Mouse (Mus musculus) lung, postnatal 25 days (tissue): Measurements from ENCODE around the gene Pafah1b2.

Experiments used
- DNase-seq: peaks from one replicate; pipeline ENCODE4 v3.0.0; 2022; ENCODE audit warnings: low spot score

The Pafah1b2 gene

GRCm38 (mm10) chr9:45980611-45981010 is 31.9 kb downstream of the Pafah1b2 start:
- no peak for DNase-seq

GRCm38 (mm10) chr9:45979778-45980177 is 32.7 kb downstream of the Pafah1b2 start:
- DNase-seq: no peak

GRCm38 (mm10) chr9:45976884-45977283 is 35.6 kb downstream of the Pafah1b2 start:
- peak; percentile 12 for DNase-seq

- DNase-seq: no peak
These were observed 48.9 kb downstream of the Pafah1b2 start for GRCm38 (mm10) chr9:45963577-45963976.

GRCm38 (mm10) chr9:45961855-45962254 is 50.6 kb downstream of the Pafah1b2 start:
- DNase-seq: peak; percentile 38

- peak; percentile 57 for DNase-seq
These were observed 52.8 kb downstream of the Pafah1b2 start for GRCm38 (mm10) chr9:45959661-45960060.

- no peak for DNase-seq
These were observed 53.6 kb downstream of the Pafah1b2 start for GRCm38 (mm10) chr9:45958851-45959250.

GRCm38 (mm10) chr9:45958023-45958670 is 54.3 kb downstream of the Pafah1b2 start:
- no peak for DNase-seq

GRCm38 (mm10) chr9:45955107-45955963 is 57.2 kb downstream of the Pafah1b2 start, which contains the start of gene Sidt2:
Sidt2 (minus strand) TSS chr9:45955258.
- DNase-seq: peak; percentile 93

- DNase-seq: no peak
These were observed 58.0 kb downstream of the Pafah1b2 start for GRCm38 (mm10) chr9:45954294-45955106.

GRCm38 (mm10) chr9:45953511-45954293 is 58.8 kb downstream of the Pafah1b2 start:
- DNase-seq: no peak

GRCm38 (mm10) chr9:45952890-45953289 is 59.6 kb downstream of the Pafah1b2 start:
- DNase-seq: no peak

- DNase-seq: no peak
These were observed 60.4 kb downstream of the Pafah1b2 start for GRCm38 (mm10) chr9:45952057-45952456.

- no peak for DNase-seq
These were observed 65.7 kb downstream of the Pafah1b2 start for GRCm38 (mm10) chr9:45946872-45947183.

GRCm38 (mm10) chr9:45946182-45946871 is 66.2 kb downstream of the Pafah1b2 start:
- DNase-seq: no peak

- no peak for DNase-seq
These were observed 66.8 kb downstream of the Pafah1b2 start for GRCm38 (mm10) chr9:45945721-45946120.

GRCm38 (mm10) chr9:45944506-45945400 is 67.7 kb downstream of the Pafah1b2 start:
- DNase-seq: peak; percentile 52

- no peak for DNase-seq
These were observed 68.6 kb downstream of the Pafah1b2 start for GRCm38 (mm10) chr9:45943628-45944505.

- no peak for DNase-seq
These were observed 69.6 kb downstream of the Pafah1b2 start for GRCm38 (mm10) chr9:45942916-45943315.
